Mouse (Mus musculus) testis, adult 2 months (tissue): Measurements from ENCODE around the gene Rbp4. TPM values are rescaled to one million over a fixed set of nuclear protein-coding genes. Genes with fewer than 3 reads are reported as not detected.

Experiments
- H3K27ac ChIP-seq: fragments of 200-500 bp; 2 replicates; pipeline ENCODE4 v1.5.1; 2012; ENCODE audit warnings: low read depth, low read length; ENCODE audit not compliant: control insufficient read depth, insufficient read depth
- H3K27me3 ChIP-seq: fragments of 200-500 bp; 2 replicates; pipeline ENCODE4 v1.6.1; 2012; ENCODE audit warnings: mild to moderate bottlenecking, low read length, moderate library complexity; ENCODE audit not compliant: control insufficient read depth, insufficient read depth
- H3K36me3 ChIP-seq: fragments of 200-500 bp; 2 replicates; pipeline ENCODE4 v1.6.1; 2012; ENCODE audit warnings: mild to moderate bottlenecking, low read length; ENCODE audit not compliant: control insufficient read depth, insufficient read depth
- H3K4me1 ChIP-seq: fragments of 200-500 bp; 2 replicates; pipeline ENCODE4 v1.6.1; 2012; ENCODE audit warnings: low read length; ENCODE audit not compliant: control insufficient read depth, insufficient read depth
- H3K4me3 ChIP-seq: fragments of 200-500 bp; 2 replicates; pipeline ENCODE4 v1.5.1; 2012; ENCODE audit warnings: low read depth, mild to moderate bottlenecking, low read length, moderate library complexity, mixed read lengths; ENCODE audit not compliant: control insufficient read depth
- CTCF ChIP-seq: fragments of 200-500 bp; IDR thresholded peaks from 2 replicates; pipeline ENCODE4 v1.5.1; 2012; ENCODE audit warnings: low read depth, mild to moderate bottlenecking, inconsistent platforms, low read length, moderate library complexity; ENCODE audit not compliant: control insufficient read depth, insufficient read depth, insufficient replicate concordance
- POLR2A ChIP-seq: fragments of 200-500 bp; IDR thresholded peaks from 2 replicates; pipeline ENCODE4 v1.6.1; 2012; ENCODE audit warnings: low read depth, mild to moderate bottlenecking, inconsistent platforms, low read length, moderate library complexity; ENCODE audit not compliant: control insufficient read depth
- polyA plus RNA-seq: library from polyadenylated mRNA; depleted of rRNA; stranded (reverse); fragments of >200 nt; gene quantifications from 2 replicates; pipeline ENCODE4 v1.2.3, GENCODE M21; 2012; rRNA removed

The Rbp4 gene
- polyA plus RNA-seq, 1 experiment, result 13.4 TPM

- Histone ChIP-seq H3K4me1 (no peaks in the 10 kb centered on the region), H3K36me3 (no peaks in the 10 kb centered on the region), H3K27me3 (no peaks in the 10 kb centered on the region), H3K4me3 (no peak overlapping the region), H3K27ac (no peak overlapping the region)
- peak; percentile 55; the same call in 1 of the 2 replicates for TF ChIP-seq CTCF
- no peak for TF ChIP-seq POLR2A
Observed at GRCm38 (mm10) chr19:38086948-38087551, 38.0 kb downstream of the Rbp4 start.

GRCm38 (mm10) chr19:38085841-38086240 is 39.2 kb downstream of the Rbp4 start:
- Histone ChIP-seq H3K36me3 (no peaks in the 10 kb centered on the region), H3K4me3 (no peak overlapping the region), H3K27ac (no peak overlapping the region), H3K4me1 (no peaks in the 10 kb centered on the region), H3K27me3 (no peaks in the 10 kb centered on the region)
- TF ChIP-seq CTCF (no peak), POLR2A (no peak)

- no peaks in the 10 kb centered on the region for H3K4me1 ChIP-seq
- TF ChIP-seq CTCF, result no peak
- no peak for TF ChIP-seq POLR2A
- H3K27me3 ChIP-seq, result no peaks in the 10 kb centered on the region
- no peak overlapping the region for H3K4me3 ChIP-seq
- no peaks in the 10 kb centered on the region for H3K36me3 ChIP-seq
- H3K27ac ChIP-seq, result no peak overlapping the region
Observed at GRCm38 (mm10) chr19:38082931-38083525, 42.1 kb downstream of the Rbp4 start.

- Histone ChIP-seq H3K4me1 (no peaks in the 10 kb centered on the region), H3K4me3 (no peak overlapping the region), H3K36me3 (no peaks in the 10 kb centered on the region), H3K27me3 (no peaks in the 10 kb centered on the region), H3K27ac (no peak overlapping the region)
- TF ChIP-seq POLR2A (no peak), CTCF (no peak)
Observed at GRCm38 (mm10) chr19:38081361-38081760, 43.7 kb downstream of the Rbp4 start.

GRCm38 (mm10) chr19:38077851-38078540 is 47.1 kb downstream of the Rbp4 start:
- H3K4me3 ChIP-seq, result no peak overlapping the region
- H3K27ac ChIP-seq, result no peak overlapping the region
- no peaks in the 10 kb centered on the region for H3K27me3 ChIP-seq
- TF ChIP-seq CTCF (no peak), POLR2A (no peak)
- no peaks in the 10 kb centered on the region for H3K4me1 ChIP-seq
- H3K36me3 ChIP-seq, result no peaks in the 10 kb centered on the region; the same call in 1 of the 2 replicates

DNA sequence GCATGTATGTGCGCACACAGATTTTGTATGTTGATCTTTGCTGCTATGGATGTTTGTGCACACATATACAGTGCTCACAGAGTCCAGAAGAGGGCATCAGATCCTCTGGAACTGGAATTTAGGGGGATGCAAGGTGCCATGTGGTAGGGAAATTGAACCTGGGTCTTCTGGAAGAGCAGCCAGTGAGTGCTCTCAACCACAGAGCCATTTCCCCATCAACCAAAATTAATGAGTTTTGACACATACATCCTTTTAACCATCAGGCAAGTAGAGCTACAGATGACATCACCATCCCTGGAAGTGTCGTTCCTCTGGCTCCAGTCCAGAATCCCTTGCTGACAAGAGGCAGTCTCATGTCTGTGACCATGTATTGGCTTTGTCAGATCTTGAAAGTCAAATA is 48.8 kb downstream of the Rbp4 start:
- TF ChIP-seq CTCF, result no peak
- Histone ChIP-seq H3K4me1 (no peaks in the 10 kb centered on the region), H3K36me3 (no peaks in the 10 kb centered on the region; the same call in 1 of the 2 replicates), H3K4me3 (no peak overlapping the region), H3K27ac (no peak overlapping the region), H3K27me3 (no peaks in the 10 kb centered on the region)

- Histone ChIP-seq H3K4me3 (no peak overlapping the region), H3K36me3 (peaks cover 1% of the 10 kb centered on the region; the same call in 1 of the 2 replicates), H3K27me3 (no peaks in the 10 kb centered on the region), H3K4me1 (no peaks in the 10 kb centered on the region), H3K27ac (no peak overlapping the region)
- no peak for TF ChIP-seq CTCF
- no peak for TF ChIP-seq POLR2A
Observed at GRCm38 (mm10) chr19:38075051-38075450, 50.0 kb downstream of the Rbp4 start.

DNA sequence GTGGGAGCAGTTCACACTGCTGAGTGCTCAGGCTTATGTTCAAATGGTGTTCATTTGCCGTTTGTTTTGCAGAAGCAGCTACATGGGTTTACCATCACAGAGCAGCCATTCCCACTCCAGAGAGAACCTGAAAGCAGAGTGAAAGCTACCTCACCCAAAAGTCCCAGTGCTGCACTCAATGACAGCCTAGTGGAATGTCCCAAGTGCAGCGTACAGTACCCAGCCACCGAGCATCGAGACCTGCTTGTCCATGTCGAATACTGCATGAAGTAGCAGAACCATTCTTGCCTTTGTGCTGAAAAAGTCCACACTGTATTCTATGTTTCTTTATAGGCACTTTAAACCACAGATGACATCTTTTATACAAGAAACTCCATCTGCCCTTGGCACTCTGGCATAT is 51.9 kb downstream of the Rbp4 start:
- H3K4me1 ChIP-seq, result no peaks in the 10 kb centered on the region
- no peak overlapping the region for H3K27ac ChIP-seq
- no peak overlapping the region for H3K4me3 ChIP-seq
- no peaks in the 10 kb centered on the region for H3K27me3 ChIP-seq
- no peak for TF ChIP-seq CTCF
- no peak for TF ChIP-seq POLR2A
- H3K36me3 ChIP-seq, result peaks cover 1% of the 10 kb centered on the region; the same call in 1 of the 2 replicates

Other genes with a start within 250 kb of the Rbp4 start
- gene Myof, start 81.7 kb downstream of the Rbp4 start, polyA plus RNA-seq, result 1.7 and 3.6 TPM in 2 replicates
- gene Cep55, start 70.3 kb downstream of the Rbp4 start, polyA plus RNA-seq, result 9.6 and 11.6 TPM in 2 replicates
- gene Ffar4, start 28.2 kb downstream of the Rbp4 start, polyA plus RNA-seq, result 1.6 and 2.2 TPM in 2 replicates
- gene Pde6c, start 7.5 kb upstream of the Rbp4 start, polyA plus RNA-seq, result 0.05 and 0.12 TPM in 2 replicates
- 6.0 and 7.1 TPM in 2 replicates for gene Fra10ac1, start 98.9 kb upstream of the Rbp4 start, polyA plus RNA-seq
- gene Lgi1, start 139.3 kb upstream of the Rbp4 start, polyA plus RNA-seq, result 0.08 and 0.10 TPM in 2 replicates